Mouse (Mus musculus) olfactory bulb, adult 2 months (tissue): ENCODE results near the gene Qdpr.

Experiments
- CTCF ChIP-seq: fragments of 200-500 bp; IDR thresholded peaks from 2 replicates; pipeline ENCODE4 v1.5.1; 2012; ENCODE audit warnings: low read depth, mild to moderate bottlenecking, low read length, moderate library complexity; ENCODE audit not compliant: insufficient read depth
- POLR2A ChIP-seq: fragments of 200-500 bp; IDR thresholded peaks from 2 replicates; pipeline ENCODE4 v1.6.1; 2012; ENCODE audit warnings: mild to moderate bottlenecking, low read depth, low read length, moderate library complexity; ENCODE audit not compliant: insufficient read depth

DNA sequence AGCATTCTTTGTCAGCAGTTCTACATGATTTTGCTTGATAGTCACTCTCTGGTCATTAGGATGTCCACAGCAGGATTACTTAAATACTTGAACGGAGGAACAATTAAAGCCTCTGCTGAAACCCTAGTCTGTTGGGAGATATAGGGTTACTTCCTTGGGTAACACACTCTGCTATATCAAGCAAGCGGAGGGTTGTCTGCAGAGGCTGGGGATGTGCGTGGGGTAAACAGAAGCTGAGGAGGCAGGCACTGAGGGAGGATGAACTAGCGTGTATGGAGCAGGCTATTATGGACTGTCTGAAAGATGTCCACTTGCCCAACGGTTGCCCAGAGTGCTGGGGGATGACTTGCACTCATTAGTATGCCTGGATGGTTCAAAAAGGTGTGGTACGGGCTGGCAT is 3.4 kb upstream of the Qdpr start, which contains the start of gene Clrn2:
- TF ChIP-seq CTCF: no peak
- TF ChIP-seq POLR2A: no peak
